Mouse (Mus musculus): ENCODE results near the gene Loxl3. TPM values are rescaled to one million over a fixed set of nuclear protein-coding genes. Genes with fewer than 3 reads are reported as not detected.

The Loxl3 gene
- polyA plus RNA-seq, 1 experiment: 3.1 TPM

DNA sequence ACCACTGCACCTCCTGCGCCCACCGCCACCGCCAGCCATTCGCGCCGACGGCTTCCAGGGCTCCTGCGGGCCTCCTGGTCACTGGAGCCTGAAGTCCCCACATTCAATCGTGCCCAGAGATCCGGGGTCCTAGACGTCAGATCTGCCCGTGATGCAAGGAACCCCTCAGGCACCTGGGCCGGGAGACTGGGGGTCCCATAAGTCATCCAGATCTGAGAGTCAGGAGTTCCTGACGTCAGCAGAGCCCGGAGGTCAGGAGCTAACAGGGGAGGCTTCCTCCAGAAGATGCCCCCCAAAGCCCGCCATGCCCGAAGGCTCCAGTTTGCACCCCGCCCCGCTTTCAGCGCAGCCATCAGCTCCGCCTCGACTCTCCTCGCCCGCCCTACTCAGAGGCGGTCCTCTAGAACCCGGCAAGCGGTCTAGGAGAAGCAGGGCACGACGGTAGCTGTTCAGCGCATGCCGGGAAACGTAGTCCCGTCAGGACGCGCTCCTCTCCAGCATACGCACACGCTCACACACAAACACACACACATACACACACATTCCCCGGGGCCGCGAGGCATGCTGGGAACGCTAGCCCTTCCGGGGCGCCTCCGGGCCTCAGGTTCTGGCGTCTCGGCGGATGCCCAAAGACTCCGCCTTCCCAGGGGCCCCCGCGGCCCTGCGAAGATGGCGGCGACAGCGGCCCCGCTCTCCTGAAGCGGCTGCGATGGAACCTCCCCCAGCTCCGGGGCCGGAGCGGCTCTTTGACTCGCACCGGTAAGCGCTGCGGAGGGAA lies 20.3 kb downstream of the Loxl3 start, which contains the start of gene Aup1:
Gene Aup1 (plus strand): TSS at position 448 of the 778 bp plus-strand sequence.
- peaks cover 15% of the 10 kb centered on the region for H3K36me3 ChIP-seq (ENCODE audit: control insufficient read depth, insufficient read depth, low read length)
- WGBS: under 1% methylated on average over 64 of the region's 64 CpGs

DNA sequence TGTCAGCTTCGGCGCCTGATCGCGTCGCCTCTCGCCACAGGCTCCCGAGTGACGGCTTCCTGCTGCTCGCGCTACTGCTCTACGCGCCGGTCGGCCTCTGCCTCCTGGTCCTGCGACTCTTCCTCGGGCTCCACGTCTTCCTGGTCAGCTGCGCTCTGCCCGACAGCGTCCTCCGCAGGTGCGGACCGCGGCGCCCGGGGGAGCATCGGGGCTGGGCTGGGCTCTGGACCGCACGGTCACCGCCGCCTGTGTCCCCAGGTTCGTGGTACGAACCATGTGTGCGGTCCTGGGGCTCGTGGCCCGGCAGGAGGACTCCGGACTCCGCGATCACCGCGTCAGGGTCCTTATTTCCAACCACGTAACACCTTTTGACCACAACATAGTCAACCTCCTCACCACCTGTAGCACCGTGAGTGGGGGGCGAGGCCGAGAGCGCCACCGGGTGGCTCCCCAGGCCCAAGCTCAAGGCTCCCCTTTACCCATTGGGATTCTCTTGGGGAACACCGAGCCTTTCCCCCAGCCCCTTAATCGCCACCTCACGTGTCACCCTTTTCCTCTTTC lies 21.0 kb downstream of the Loxl3 start, which contains the start of gene Htra2:
Gene Htra2 (minus strand): TSS at position 403 of the 561 bp plus-strand sequence.
- Histone ChIP-seq H3K27ac (ENCODE audit: insufficient read depth, low read length) (peak within 1 kb of the TSS; percentile 90), H3K27me3 (ENCODE audit: control insufficient read depth, insufficient read depth, low read length) (no peaks in the 10 kb centered on the region), H3K4me3 (ENCODE audit: extremely low read depth, insufficient read depth, insufficient read length) (peak within 1 kb of the TSS; percentile 93), H3K36me3 (ENCODE audit: control insufficient read depth, insufficient read depth, low read length) (peaks cover 15% of the 10 kb centered on the region), H3K4me1 (ENCODE audit: control insufficient read depth, insufficient read depth, insufficient read length) (peaks cover 7% of the 10 kb centered on the region; the same call in 1 of the 2 replicates)
- under 1% methylated on average over 46 of the region's 50 CpGs for WGBS
- DNase-seq (ENCODE audit: low read depth in 1 of 2, low spot score in 2 of 2): peak in 1 of 2 experiments; percentile 51
- TF ChIP-seq CTCF (IDR thresholded peaks at IDR 0.05; ENCODE audit: extremely low read depth, insufficient read depth, insufficient read length, insufficient replicate concordance) (0 out of 2 replicates have a peak, but pooled peaks have one; percentile 42), POLR2A (IDR thresholded peaks at IDR 0.05; ENCODE audit: low read depth, low read length) (no peak)

More for the DNA sequence above, 20.3 kb downstream of the Loxl3 start, which contains the start of gene Aup1:
- peaks cover 7% of the 10 kb centered on the region; the same call in 1 of the 2 replicates for H3K4me1 ChIP-seq (ENCODE audit: control insufficient read depth, insufficient read depth, insufficient read length)
- peak within 1 kb of the TSS; percentile 93 for H3K4me3 ChIP-seq (ENCODE audit: extremely low read depth, insufficient read depth, insufficient read length)
- no peaks in the 10 kb centered on the region for H3K27me3 ChIP-seq (ENCODE audit: control insufficient read depth, insufficient read depth, low read length)
- peak within 1 kb of the TSS; percentile 90 for H3K27ac ChIP-seq (ENCODE audit: insufficient read depth, low read length)
- DNase-seq (ENCODE audit: low read depth in 1 of 2, low spot score in 2 of 2): peak; percentile 97 to 98
- TF ChIP-seq CTCF (IDR thresholded peaks at IDR 0.05; ENCODE audit: extremely low read depth, insufficient read depth, insufficient read length, insufficient replicate concordance) (no peak), POLR2A (IDR thresholded peaks at IDR 0.05; ENCODE audit: low read depth, low read length) (peak; percentile 57)

DNA sequence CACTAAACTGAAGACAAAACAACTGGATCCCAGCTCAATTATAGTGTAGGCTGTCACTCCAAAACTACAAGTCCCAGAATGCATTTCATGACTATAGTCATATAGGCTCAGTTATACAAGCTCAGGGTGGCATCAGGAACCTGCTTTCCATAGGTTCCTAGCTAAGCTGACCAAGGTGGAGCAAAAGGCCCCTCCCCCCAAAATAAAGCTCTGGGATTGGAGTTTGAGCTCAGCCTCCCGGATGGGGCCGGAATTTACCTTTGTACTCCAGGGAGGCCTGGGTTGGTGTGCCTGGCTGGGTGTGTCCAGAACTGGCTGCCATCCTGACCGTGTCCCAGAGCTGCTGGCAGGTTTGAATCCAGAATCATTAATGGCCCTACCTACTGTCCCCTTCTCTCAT lies 23.8 kb downstream of the Loxl3 start, which contains the start of gene Dqx1:
Gene Dqx1 (plus strand): TSS at position 55 of the 400 bp plus-strand sequence.
- WGBS: 94% methylated on average over 3 of the region's 3 CpGs
- no peak within 1 kb of the TSS for H3K27ac ChIP-seq (ENCODE audit: insufficient read depth, low read length)

DNA sequence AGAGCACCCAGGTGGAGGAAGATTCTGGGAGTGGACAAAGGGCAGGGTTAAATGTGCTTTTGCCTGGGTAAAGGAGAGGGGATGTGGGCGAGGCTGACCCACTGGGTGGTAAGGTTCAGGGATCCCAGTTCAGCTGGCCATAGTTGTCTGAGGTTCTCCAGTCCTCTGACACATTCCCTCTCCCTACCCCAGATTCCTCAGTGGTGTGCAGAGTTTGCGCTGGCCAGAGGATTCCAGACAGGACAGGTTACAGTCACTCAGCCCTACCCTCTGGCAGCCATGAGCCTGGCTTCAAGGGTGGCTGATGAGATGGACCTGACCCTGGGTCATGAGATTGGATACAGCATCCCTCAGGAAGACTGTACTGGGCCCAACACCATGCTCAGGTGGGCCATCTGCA lies 24.8 kb downstream of the Loxl3 start:
- TF ChIP-seq CTCF (IDR thresholded peaks at IDR 0.05; ENCODE audit: extremely low read depth, insufficient read depth, insufficient read length, insufficient replicate concordance) (no peak), POLR2A (IDR thresholded peaks at IDR 0.05; ENCODE audit: low read depth, low read length) (no peak)
- Histone ChIP-seq H3K4me1 (ENCODE audit: control insufficient read depth, insufficient read depth, insufficient read length) (peaks cover 4% of the 10 kb centered on the region; the same call in 1 of the 2 replicates), H3K27ac (ENCODE audit: insufficient read depth, low read length) (no peak overlapping the region), H3K4me3 (ENCODE audit: extremely low read depth, insufficient read depth, insufficient read length) (no peak overlapping the region), H3K36me3 (ENCODE audit: control insufficient read depth, insufficient read depth, low read length) (peaks cover 11% of the 10 kb centered on the region), H3K27me3 (ENCODE audit: control insufficient read depth, insufficient read depth, low read length) (no peaks in the 10 kb centered on the region)
- DNase-seq (ENCODE audit: low read depth in 1 of 2, low spot score in 2 of 2): no peak
- 98% methylated on average over 2 of the region's 2 CpGs for WGBS

More for the DNA sequence above, 23.8 kb downstream of the Loxl3 start, which contains the start of gene Dqx1:
- Histone ChIP-seq H3K4me3 (ENCODE audit: extremely low read depth, insufficient read depth, insufficient read length) (no peak within 1 kb of the TSS), H3K27me3 (ENCODE audit: control insufficient read depth, insufficient read depth, low read length) (no peaks in the 10 kb centered on the region), H3K4me1 (ENCODE audit: control insufficient read depth, insufficient read depth, insufficient read length) (peaks cover 7% of the 10 kb centered on the region; the same call in 1 of the 2 replicates), H3K36me3 (ENCODE audit: control insufficient read depth, insufficient read depth, low read length) (peaks cover 11% of the 10 kb centered on the region)
- DNase-seq (ENCODE audit: low read depth in 1 of 2, low spot score in 2 of 2): no peak
- TF ChIP-seq CTCF (IDR thresholded peaks at IDR 0.05; ENCODE audit: extremely low read depth, insufficient read depth, insufficient read length, insufficient replicate concordance) (no peak), POLR2A (IDR thresholded peaks at IDR 0.05; ENCODE audit: low read depth, low read length) (no peak)

DNA sequence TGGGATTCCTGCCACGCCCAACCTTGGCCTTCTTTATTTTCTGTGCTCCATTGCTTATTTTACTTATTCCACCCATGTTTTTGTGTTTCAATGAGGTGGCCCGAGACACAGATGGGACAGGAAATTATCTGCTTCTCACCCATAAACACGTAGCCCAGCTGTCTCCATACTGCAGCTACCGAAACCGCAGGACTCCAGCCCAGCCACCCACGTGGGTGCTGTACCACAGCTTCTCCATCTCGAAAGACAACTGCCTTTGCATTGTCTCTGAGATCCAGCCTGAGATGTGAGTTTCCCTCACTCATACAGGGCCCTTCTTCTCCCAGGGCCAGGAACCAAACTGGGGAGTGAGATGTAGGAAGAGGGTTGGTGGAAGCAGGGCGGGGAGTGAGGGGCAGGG lies 32.0 kb downstream of the Loxl3 start:
- Histone ChIP-seq H3K4me3 (ENCODE audit: extremely low read depth, insufficient read depth, insufficient read length) (no peak overlapping the region), H3K36me3 (ENCODE audit: control insufficient read depth, insufficient read depth, low read length) (no peaks in the 10 kb centered on the region), H3K27me3 (ENCODE audit: control insufficient read depth, insufficient read depth, low read length) (peaks cover 25% of the 10 kb centered on the region), H3K27ac (ENCODE audit: insufficient read depth, low read length) (no peak overlapping the region), H3K4me1 (ENCODE audit: control insufficient read depth, insufficient read depth, insufficient read length) (peaks cover 22% of the 10 kb centered on the region)
- 31% methylated on average over 8 of the region's 8 CpGs for WGBS
- TF ChIP-seq CTCF (IDR thresholded peaks at IDR 0.05; ENCODE audit: extremely low read depth, insufficient read depth, insufficient read length, insufficient replicate concordance) (no peak), POLR2A (IDR thresholded peaks at IDR 0.05; ENCODE audit: low read depth, low read length) (no peak)
- DNase-seq (ENCODE audit: low read depth in 1 of 2, low spot score in 2 of 2): no peak

DNA sequence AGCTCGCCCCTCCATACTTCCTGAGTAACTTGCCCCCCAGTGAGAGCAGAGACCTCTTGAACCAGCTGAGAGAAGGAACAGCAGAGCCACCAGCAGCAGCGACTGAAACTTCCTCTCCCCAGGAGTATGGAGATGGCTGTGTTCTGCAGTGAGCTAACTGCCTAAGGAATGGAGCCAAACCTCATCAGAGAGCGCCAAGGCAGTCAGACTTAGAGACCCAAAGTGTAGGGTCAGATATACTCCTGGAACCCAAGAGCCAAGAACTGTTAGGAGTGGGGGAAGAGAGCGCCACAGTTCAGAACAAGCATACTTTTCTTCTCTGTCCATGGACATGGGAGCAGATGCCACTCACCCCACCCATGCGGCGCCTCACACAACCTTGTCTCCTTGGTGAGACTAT lies 32.5 kb downstream of the Loxl3 start:
- WGBS: 38% methylated on average over 6 of the region's 6 CpGs
- Histone ChIP-seq H3K4me1 (ENCODE audit: control insufficient read depth, insufficient read depth, insufficient read length) (peaks cover 26% of the 10 kb centered on the region), H3K27me3 (ENCODE audit: control insufficient read depth, insufficient read depth, low read length) (peaks cover 29% of the 10 kb centered on the region), H3K36me3 (ENCODE audit: control insufficient read depth, insufficient read depth, low read length) (no peaks in the 10 kb centered on the region), H3K4me3 (ENCODE audit: extremely low read depth, insufficient read depth, insufficient read length) (no peak overlapping the region), H3K27ac (ENCODE audit: insufficient read depth, low read length) (no peak overlapping the region)
- no peak for TF ChIP-seq POLR2A (IDR thresholded peaks at IDR 0.05; ENCODE audit: low read depth, low read length)
- TF ChIP-seq CTCF (IDR thresholded peaks at IDR 0.05; ENCODE audit: extremely low read depth, insufficient read depth, insufficient read length, insufficient replicate concordance): no peak
- no peak for DNase-seq (ENCODE audit: low read depth in 1 of 2, low spot score in 2 of 2)
